Mouse (Mus musculus): Measurements from ENCODE around the gene Mapk11. TPM values are rescaled to one million over a fixed set of nuclear protein-coding genes. Genes with fewer than 3 reads are reported as not detected.

The Mapk11 gene
- polyA plus RNA-seq, 1 experiment from 2014 or later: 40.4 TPM

DNA sequence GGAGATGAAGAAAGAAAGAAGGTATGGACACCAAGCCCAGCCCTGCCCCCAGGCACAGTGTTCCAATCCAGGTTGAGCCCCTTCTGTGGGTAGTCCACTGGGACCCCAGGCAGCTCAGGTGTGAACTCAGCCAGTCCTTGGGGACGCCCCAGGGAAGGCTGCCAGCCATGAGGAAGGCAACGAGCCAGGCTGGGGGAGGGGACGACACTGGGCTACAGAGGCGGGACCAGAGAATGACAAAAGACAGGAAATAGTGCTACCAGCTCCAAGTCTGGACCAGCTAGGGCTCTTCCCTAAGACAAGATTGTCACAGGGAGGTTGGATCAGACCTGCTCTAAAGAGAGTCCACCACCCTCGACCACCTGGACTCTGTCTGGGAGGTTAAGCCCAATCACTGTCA is 27.7 kb upstream of the Mapk11 start:
- Histone ChIP-seq H3K4me2 (replicated peaks; ENCODE audit: low read depth, low read length) (peak overlapping the region; percentile 11; the same call in 1 of the 2 replicates), H3K4me3 (ENCODE audit: low read depth, low read length) (no peak overlapping the region), H3K4me1 (replicated peaks; ENCODE audit: control insufficient read depth, insufficient read depth, low read length) (peaks cover 33% of the 10 kb centered on the region), H3K36me3 (ENCODE audit: control insufficient read depth, insufficient read depth, low read length) (no peaks in the 10 kb centered on the region), H3K9me3 (ENCODE audit: control insufficient read depth, low read length) (no peaks in the 10 kb centered on the region), H3K27me3 (ENCODE audit: control insufficient read depth, insufficient read depth, low read length) (no peaks in the 10 kb centered on the region), H3K27ac (ENCODE audit: low read depth, low read length) (no peak overlapping the region), H3K9ac (ENCODE audit: low read depth, low read length) (no peak overlapping the region)
- WGBS: 14% methylated on average over 5 of the region's 5 CpGs
- no peak for ATAC-seq (ENCODE audit: low FRiP score)
- no peak for DNase-seq (ENCODE audit: low spot score)

- Histone ChIP-seq H3K4me1 (replicated peaks; ENCODE audit: control insufficient read depth, insufficient read depth, low read length) (peaks cover 31% of the 10 kb centered on the region), H3K4me3 (ENCODE audit: low read depth, low read length) (no peak overlapping the region), H3K9ac (ENCODE audit: low read depth, low read length) (no peak overlapping the region), H3K4me2 (replicated peaks; ENCODE audit: low read depth, low read length) (no peak overlapping the region), H3K9me3 (ENCODE audit: control insufficient read depth, low read length) (no peaks in the 10 kb centered on the region), H3K27me3 (ENCODE audit: control insufficient read depth, insufficient read depth, low read length) (no peaks in the 10 kb centered on the region), H3K36me3 (ENCODE audit: control insufficient read depth, insufficient read depth, low read length) (no peaks in the 10 kb centered on the region), H3K27ac (ENCODE audit: low read depth, low read length) (no peak overlapping the region)
- WGBS: 88% methylated on average over 13 of the region's 13 CpGs
- ATAC-seq (ENCODE audit: low FRiP score) (no peak), DNase-seq (ENCODE audit: low spot score) (no peak)
Observed at GRCm38 (mm10) chr15:89175411-89176155, 26.2 kb upstream of the Mapk11 start.

- no peak overlapping the region for H3K9ac ChIP-seq (ENCODE audit: low read depth, low read length)
- ATAC-seq (ENCODE audit: low FRiP score) (no peak), DNase-seq (ENCODE audit: low spot score) (no peak)
- H3K27ac ChIP-seq (ENCODE audit: low read depth, low read length): no peak overlapping the region
- H3K4me2 ChIP-seq (replicated peaks; ENCODE audit: low read depth, low read length): no peak overlapping the region
- H3K4me1 ChIP-seq (replicated peaks; ENCODE audit: control insufficient read depth, insufficient read depth, low read length): peaks cover 31% of the 10 kb centered on the region
- H3K9me3 ChIP-seq (ENCODE audit: control insufficient read depth, low read length): no peaks in the 10 kb centered on the region
- WGBS: 68% methylated on average over 11 of the region's 11 CpGs
- H3K27me3 ChIP-seq (ENCODE audit: control insufficient read depth, insufficient read depth, low read length): no peaks in the 10 kb centered on the region
- no peak overlapping the region for H3K4me3 ChIP-seq (ENCODE audit: low read depth, low read length)
- no peaks in the 10 kb centered on the region for H3K36me3 ChIP-seq (ENCODE audit: control insufficient read depth, insufficient read depth, low read length)
Observed at GRCm38 (mm10) chr15:89174889-89175339, 25.5 kb upstream of the Mapk11 start.

DNA sequence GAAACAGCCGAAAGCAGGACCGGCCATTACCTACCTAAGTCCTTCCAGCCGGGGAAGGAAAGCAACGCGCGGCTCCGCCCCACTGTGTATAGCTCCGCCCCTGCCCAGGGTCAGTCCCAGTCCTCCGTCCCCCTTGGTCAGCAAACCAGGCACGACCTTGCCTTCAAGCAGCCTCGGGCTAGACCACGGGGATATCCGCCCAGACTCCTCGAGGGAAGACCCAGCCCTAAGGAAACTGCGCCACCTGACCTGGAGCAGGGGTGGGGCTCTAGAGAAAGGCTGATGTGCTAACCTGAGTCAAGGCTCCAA is 24.4 kb upstream of the Mapk11 start:
- ATAC-seq (ENCODE audit: low FRiP score): peak; percentile 61
- Histone ChIP-seq H3K4me2 (replicated peaks; ENCODE audit: low read depth, low read length) (peak overlapping the region; percentile 100), H3K9ac (ENCODE audit: low read depth, low read length) (peak overlapping the region; percentile 73), H3K36me3 (ENCODE audit: control insufficient read depth, insufficient read depth, low read length) (no peaks in the 10 kb centered on the region), H3K27me3 (ENCODE audit: control insufficient read depth, insufficient read depth, low read length) (no peaks in the 10 kb centered on the region), H3K4me1 (replicated peaks; ENCODE audit: control insufficient read depth, insufficient read depth, low read length) (peaks cover 36% of the 10 kb centered on the region), H3K9me3 (ENCODE audit: control insufficient read depth, low read length) (no peaks in the 10 kb centered on the region), H3K4me3 (ENCODE audit: low read depth, low read length) (peak overlapping the region; percentile 52), H3K27ac (ENCODE audit: low read depth, low read length) (no peak overlapping the region)
- WGBS: under 1% methylated on average over 15 of the region's 15 CpGs
- DNase-seq (ENCODE audit: low spot score): peak; percentile 73

DNA sequence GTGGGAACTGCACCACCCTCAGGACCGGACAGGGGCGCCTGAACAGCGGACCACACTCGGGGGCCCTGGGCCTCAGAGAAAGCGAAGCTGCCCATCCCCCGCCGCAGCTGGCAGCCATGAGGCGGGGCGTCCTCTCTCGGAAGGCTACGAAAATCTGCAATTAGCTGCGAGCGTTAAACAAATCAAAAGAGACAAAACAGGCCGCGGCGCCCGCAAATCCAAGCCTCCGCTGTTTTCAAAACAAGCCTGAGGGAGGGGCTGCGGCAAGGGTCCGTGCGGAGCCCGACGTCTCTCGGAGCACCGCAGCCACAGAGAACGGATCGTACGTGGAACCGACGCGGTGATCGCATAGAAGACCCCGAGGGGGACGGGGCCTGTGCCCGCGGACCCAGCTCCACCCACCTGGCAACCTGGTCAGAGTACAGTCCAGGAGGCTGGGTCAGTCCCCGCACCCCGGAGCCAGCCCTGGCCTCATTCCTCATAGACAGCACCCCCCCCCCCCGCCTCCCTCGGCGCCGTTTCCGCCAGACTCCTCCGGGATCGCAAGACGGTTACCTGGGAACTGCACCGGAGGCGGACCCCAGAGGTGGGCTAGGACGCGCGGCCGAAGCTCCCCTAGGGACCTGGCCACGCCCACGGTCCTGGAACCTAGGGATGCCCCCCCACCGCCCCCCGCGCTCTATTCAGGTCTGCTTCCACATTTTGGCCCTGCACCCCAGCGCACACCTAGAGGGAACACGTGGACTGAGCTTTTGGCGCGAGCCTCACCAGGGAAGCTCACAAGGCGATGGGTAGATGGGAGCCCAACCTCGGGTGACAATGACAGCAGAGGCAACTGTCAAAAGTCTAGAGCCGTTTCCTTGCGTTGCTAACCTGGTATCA is 23.8 kb upstream of the Mapk11 start:
- ATAC-seq (ENCODE audit: low FRiP score) (peak; percentile 34), DNase-seq (ENCODE audit: low spot score) (peak; percentile 72)
- peak overlapping the region; percentile 53 for H3K27ac ChIP-seq (ENCODE audit: low read depth, low read length)
- peak overlapping the region; percentile 52 for H3K4me3 ChIP-seq (ENCODE audit: low read depth, low read length)
- peak overlapping the region; percentile 100 for H3K4me2 ChIP-seq (replicated peaks; ENCODE audit: low read depth, low read length)
- H3K27me3 ChIP-seq (ENCODE audit: control insufficient read depth, insufficient read depth, low read length): no peaks in the 10 kb centered on the region
- H3K4me1 ChIP-seq (replicated peaks; ENCODE audit: control insufficient read depth, insufficient read depth, low read length): peaks cover 30% of the 10 kb centered on the region
- H3K9ac ChIP-seq (ENCODE audit: low read depth, low read length): peak overlapping the region; percentile 73
- H3K9me3 ChIP-seq (ENCODE audit: control insufficient read depth, low read length): no peaks in the 10 kb centered on the region
- H3K36me3 ChIP-seq (ENCODE audit: control insufficient read depth, insufficient read depth, low read length): no peaks in the 10 kb centered on the region
- WGBS: under 1% methylated on average over 62 of the region's 65 CpGs

- H3K36me3 ChIP-seq (ENCODE audit: control insufficient read depth, insufficient read depth, low read length): no peaks in the 10 kb centered on the region
- ATAC-seq (ENCODE audit: low FRiP score): no peak
Observed at GRCm38 (mm10) chr15:89172276-89172935, 23.0 kb upstream of the Mapk11 start.

DNA sequence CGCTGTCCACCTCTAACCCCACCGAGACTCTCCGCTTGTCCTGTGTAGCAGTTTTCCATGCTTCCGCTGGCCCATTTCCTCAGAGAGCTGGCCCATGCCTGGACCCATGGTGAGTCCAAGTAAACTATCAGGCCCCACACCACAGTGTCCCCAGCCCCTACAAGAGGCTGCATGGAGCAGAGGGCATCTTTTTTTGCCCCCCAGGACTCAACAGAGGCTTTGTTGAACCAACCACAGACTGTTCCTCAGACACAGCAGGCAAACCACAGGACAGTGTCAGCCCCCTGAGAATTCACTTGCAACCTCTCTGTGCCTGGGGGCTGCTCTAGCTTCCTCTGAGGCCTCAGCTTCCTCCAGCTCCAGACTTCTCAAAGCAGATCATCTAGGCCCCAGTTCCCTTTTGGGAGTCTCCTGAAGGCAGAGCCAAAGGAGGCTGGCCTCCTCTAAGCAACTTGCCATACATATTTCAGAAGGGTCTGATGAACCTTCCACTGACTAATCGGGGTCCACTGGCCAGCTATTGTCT is 22.2 kb upstream of the Mapk11 start:
- Histone ChIP-seq H3K9me3 (ENCODE audit: control insufficient read depth, low read length) (no peaks in the 10 kb centered on the region), H3K36me3 (ENCODE audit: control insufficient read depth, insufficient read depth, low read length) (peaks cover 6% of the 10 kb centered on the region; the same call in 1 of the 2 replicates), H3K4me3 (ENCODE audit: low read depth, low read length) (no peak overlapping the region), H3K9ac (ENCODE audit: low read depth, low read length) (no peak overlapping the region), H3K4me2 (replicated peaks; ENCODE audit: low read depth, low read length) (no peak overlapping the region), H3K27ac (ENCODE audit: low read depth, low read length) (no peak overlapping the region), H3K4me1 (replicated peaks; ENCODE audit: control insufficient read depth, insufficient read depth, low read length) (peaks cover 22% of the 10 kb centered on the region), H3K27me3 (ENCODE audit: control insufficient read depth, insufficient read depth, low read length) (no peaks in the 10 kb centered on the region)
- DNase-seq (ENCODE audit: low spot score): no peak
- WGBS: 87% methylated on average over 5 of the region's 5 CpGs
- no peak for ATAC-seq (ENCODE audit: low FRiP score)

More at GRCm38 (mm10) chr15:89172276-89172935, 23.0 kb upstream of the Mapk11 start:
- H3K27me3 ChIP-seq (ENCODE audit: control insufficient read depth, insufficient read depth, low read length): no peaks in the 10 kb centered on the region
- peaks cover 28% of the 10 kb centered on the region for H3K4me1 ChIP-seq (replicated peaks; ENCODE audit: control insufficient read depth, insufficient read depth, low read length)
- H3K9ac ChIP-seq (ENCODE audit: low read depth, low read length): peak overlapping the region; percentile 73
- no peaks in the 10 kb centered on the region for H3K9me3 ChIP-seq (ENCODE audit: control insufficient read depth, low read length)
- peak overlapping the region; percentile 52 for H3K4me3 ChIP-seq (ENCODE audit: low read depth, low read length)
- DNase-seq (ENCODE audit: low spot score): no peak
- H3K27ac ChIP-seq (ENCODE audit: low read depth, low read length): peak overlapping the region; percentile 53; the same call in 1 of the 2 replicates
- peak overlapping the region; percentile 100 for H3K4me2 ChIP-seq (replicated peaks; ENCODE audit: low read depth, low read length)
- WGBS: 38% methylated on average over 17 of the region's 17 CpGs

DNA sequence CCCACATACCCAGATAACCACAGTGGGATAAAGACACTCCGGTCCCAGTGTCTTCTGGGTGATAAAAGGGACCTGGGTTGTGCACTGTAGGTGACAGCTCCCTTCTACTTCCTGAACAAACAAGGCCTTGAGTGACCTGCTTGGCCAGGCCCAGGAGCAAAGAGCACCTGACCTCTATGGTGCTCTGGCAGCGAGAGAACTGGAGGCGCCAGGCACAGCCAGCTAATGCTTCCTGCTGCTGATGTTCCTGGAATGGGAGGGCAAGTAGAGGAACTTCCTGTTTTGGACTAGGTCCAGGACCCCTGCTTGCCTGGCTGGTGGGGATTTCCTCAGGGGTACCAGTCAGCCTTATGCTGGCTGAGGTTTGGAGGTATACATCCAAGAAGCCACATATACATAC is 20.7 kb upstream of the Mapk11 start:
- no peak overlapping the region for H3K4me3 ChIP-seq (ENCODE audit: low read depth, low read length)
- H3K27ac ChIP-seq (ENCODE audit: low read depth, low read length): 0 out of 2 replicates have a peak overlapping the region, but pooled peaks have one; percentile 11
- H3K27me3 ChIP-seq (ENCODE audit: control insufficient read depth, insufficient read depth, low read length): no peaks in the 10 kb centered on the region
- no peak overlapping the region for H3K4me2 ChIP-seq (replicated peaks; ENCODE audit: low read depth, low read length)
- no peak for DNase-seq (ENCODE audit: low spot score)
- H3K36me3 ChIP-seq (ENCODE audit: control insufficient read depth, insufficient read depth, low read length): peaks cover 13% of the 10 kb centered on the region; the same call in 1 of the 2 replicates
- ATAC-seq (ENCODE audit: low FRiP score): no peak
- no peaks in the 10 kb centered on the region for H3K9me3 ChIP-seq (ENCODE audit: control insufficient read depth, low read length)
- H3K4me1 ChIP-seq (replicated peaks; ENCODE audit: control insufficient read depth, insufficient read depth, low read length): peaks cover 22% of the 10 kb centered on the region
- 65% methylated on average over 3 of the region's 3 CpGs for WGBS
- no peak overlapping the region for H3K9ac ChIP-seq (ENCODE audit: low read depth, low read length)
